Mouse (Mus musculus): ENCODE measurements around the gene Orai1. TPM values are rescaled to one million over a fixed set of nuclear protein-coding genes. Genes with fewer than 3 reads are reported as not detected.

Orai1 gene
- polyA plus RNA-seq, 1 experiment from 2014 or later = 8.4 TPM

Other genes starting within 250 kb of the Orai1 start
- gene Camkk2, start 235.7 kb upstream of the Orai1 start, polyA plus RNA-seq (2016; fragmentation: Nextera tagmentation; extraction: Ambion mirVana) = 21.9 and 26.3 TPM in 2 replicates
- gene Anapc5, start 193.7 kb upstream of the Orai1 start, polyA plus RNA-seq (2016; fragmentation: Nextera tagmentation; extraction: Ambion mirVana) = 477 and 502 TPM in 2 replicates
- 48.5 and 48.7 TPM in 2 replicates for gene Rnf34, start 165.0 kb upstream of the Orai1 start, polyA plus RNA-seq (2016; fragmentation: Nextera tagmentation; extraction: Ambion mirVana)
- 88.1 and 92.1 TPM in 2 replicates for gene Kdm2b, start 25.3 kb upstream of the Orai1 start, polyA plus RNA-seq (2016; fragmentation: Nextera tagmentation; extraction: Ambion mirVana)
- not detected in 2 replicates for gene Morn3, start 31.9 kb downstream of the Orai1 start, polyA plus RNA-seq (2016; fragmentation: Nextera tagmentation; extraction: Ambion mirVana)
- gene Tmem120b, start 53.3 kb downstream of the Orai1 start, polyA plus RNA-seq (2016; fragmentation: Nextera tagmentation; extraction: Ambion mirVana) = 11.3 and 11.9 TPM in 2 replicates
- gene Rhof, start 117.6 kb downstream of the Orai1 start, polyA plus RNA-seq (2016; fragmentation: Nextera tagmentation; extraction: Ambion mirVana) = 1.2 and 2.2 TPM in 2 replicates
- gene Setd1b, start 127.1 kb downstream of the Orai1 start, polyA plus RNA-seq (2016; fragmentation: Nextera tagmentation; extraction: Ambion mirVana) = 8.1 TPM in 2 replicates
- 79.1 and 89.3 TPM in 2 replicates for gene Psmd9, start 154.3 kb downstream of the Orai1 start, polyA plus RNA-seq (2016; fragmentation: Nextera tagmentation; extraction: Ambion mirVana)
- not detected in 2 replicates for gene Hpd, start 167.7 kb downstream of the Orai1 start, polyA plus RNA-seq (2016; fragmentation: Nextera tagmentation; extraction: Ambion mirVana)
- gene Wdr66, start 237.0 kb downstream of the Orai1 start, polyA plus RNA-seq (2016; fragmentation: Nextera tagmentation; extraction: Ambion mirVana) = 4.3 and 4.5 TPM in 2 replicates